In genomic region chr3:98941066-98941551, GRCm38 (mm10) we compare ENCODE assay signal across 7 mouse cellular contexts. TPM values are rescaled to one million over a fixed set of nuclear protein-coding genes. Genes with fewer than 3 reads are reported as not detected.
DNase-seq lines count a peak whose midpoint lies in the region; ATAC-seq and TF ChIP-seq lines count a peak whose summit lies in the region.

No protein-coding gene starts in this region.

- H3K4me3 ChIP-seq in lung, embryonic 14.5 days (ENCODE audit: low read depth, low read length): peak overlapping the region; percentile 20
- H3K4me3 ChIP-seq in lung, adult 2 months (replicated peaks; ENCODE audit: extremely low read depth, low read depth, low read length): no peak overlapping the region
- H3K4me3 ChIP-seq in forebrain, embryonic 12.5 days (replicated peaks): peak overlapping the region; percentile 30
- peak overlapping the region; percentile 16 for H3K4me3 ChIP-seq in limb, embryonic 11.5 days (ENCODE audit: low read depth, low read length)
- peak overlapping the region; percentile 37 for H3K4me3 ChIP-seq in neural tube, embryonic 15.5 days (replicated peaks)

- no peak overlapping the region for H3K27ac ChIP-seq in lung, embryonic 14.5 days (ENCODE audit: low read depth)
- no peak overlapping the region for H3K27ac ChIP-seq in forebrain, embryonic 12.5 days
- no peak overlapping the region for H3K27ac ChIP-seq in limb, embryonic 11.5 days (replicated peaks; ENCODE audit: low read depth, low read length)
- H3K27ac ChIP-seq in neural tube, embryonic 15.5 days (replicated peaks): no peak overlapping the region

- no peaks in the 10 kb centered on the region for H3K9me3 ChIP-seq in lung, embryonic 14.5 days (ENCODE audit: low read depth, low read length)
- no peaks in the 10 kb centered on the region for H3K9me3 ChIP-seq in forebrain, embryonic 12.5 days
- H3K9me3 ChIP-seq in limb, embryonic 11.5 days (ENCODE audit: control insufficient read depth, low read length): no peaks in the 10 kb centered on the region
- no peaks in the 10 kb centered on the region for H3K9me3 ChIP-seq in neural tube, embryonic 15.5 days (replicated peaks)

- TF ChIP-seq CTCF in lung, embryonic 14.5 days (IDR thresholded peaks at IDR 0.05; ENCODE audit: low read depth): no peak
- TF ChIP-seq CTCF in lung, adult 2 months (IDR thresholded peaks at IDR 0.05; ENCODE audit: insufficient read depth, low read length): no peak

- peak overlapping the region; percentile 55 for H3K4me2 ChIP-seq in lung, embryonic 14.5 days
- peak overlapping the region; percentile 58 for H3K4me2 ChIP-seq in forebrain, embryonic 12.5 days
- peak overlapping the region; percentile 54 for H3K4me2 ChIP-seq in limb, embryonic 11.5 days (ENCODE audit: low read depth, severe bottlenecking)
- peak overlapping the region; percentile 75 for H3K4me2 ChIP-seq in neural tube, embryonic 15.5 days

- H3K9ac ChIP-seq in lung, embryonic 14.5 days: no peak overlapping the region
- H3K9ac ChIP-seq in forebrain, embryonic 12.5 days: no peak overlapping the region
- no peak overlapping the region for H3K9ac ChIP-seq in limb, embryonic 11.5 days (ENCODE audit: low read length)
- peak overlapping the region; percentile 29 for H3K9ac ChIP-seq in neural tube, embryonic 15.5 days (replicated peaks)

- no peak for TF ChIP-seq POLR2A in lung, adult 2 months (IDR thresholded peaks at IDR 0.05; ENCODE audit: borderline replicate concordance, extremely low read depth, low read depth, low read length)

- ATAC-seq in lung, embryonic 14.5 days (ENCODE audit: insufficient read depth): 0 out of 2 replicates have a peak, but pooled peaks have one; percentile 31
- ATAC-seq in forebrain, embryonic 12.5 days (ENCODE audit: low FRiP score): peak; percentile 77
- ATAC-seq in limb, embryonic 11.5 days (ENCODE audit: insufficient number of reproducible peaks, low FRiP score, low TSS enrichment, low read depth): peak; percentile 47; the same call in 1 of the 2 replicates
- ATAC-seq in neural tube, embryonic 15.5 days (ENCODE audit: low FRiP score): peak; percentile 85
- ATAC-seq in megakaryocyte-erythroid progenitor cell, adult 5-6 weeks (replicated peaks; ENCODE audit: low FRiP score, low TSS enrichment, poor library complexity, severe bottlenecking): no peak

- H3K4me1 ChIP-seq in lung, embryonic 14.5 days (ENCODE audit: insufficient read depth): no peaks in the 10 kb centered on the region
- H3K4me1 ChIP-seq in lung, adult 2 months (ENCODE audit: control insufficient read depth, insufficient read depth, low read length): no peaks in the 10 kb centered on the region
- peaks cover 15% of the 10 kb centered on the region for H3K4me1 ChIP-seq in forebrain, embryonic 12.5 days
- H3K4me1 ChIP-seq in limb, embryonic 11.5 days (ENCODE audit: control insufficient read depth, insufficient read depth, low read length): peaks cover 5% of the 10 kb centered on the region
- H3K4me1 ChIP-seq in neural tube, embryonic 15.5 days: peaks cover 16% of the 10 kb centered on the region

- no peak for DNase-seq in lung, embryonic 14.5 days
- DNase-seq in lung, adult 2 months: no peak
- DNase-seq in limb, embryonic 11.5 days (ENCODE audit: low spot score): peak; percentile 61
- no peak for DNase-seq in right cerebral cortex, postnatal 36 days (ENCODE audit: low spot score in 2 of 2)

- 5% methylated on average over 23 of the region's 24 CpGs for WGBS in lung, embryonic 14.5 days
- whole genome bisulfite sequencing in lung, adult 2 months: 7% methylated on average over 24 of the region's 24 CpGs
- WGBS in forebrain, embryonic 12.5 days: 18% methylated on average over 24 of the region's 24 CpGs
- under 1% methylated on average over 24 of the region's 24 CpGs for whole genome bisulfite sequencing in limb, embryonic 11.5 days
- 2% methylated on average over 24 of the region's 24 CpGs for WGBS in neural tube, embryonic 15.5 days

- no peaks in the 10 kb centered on the region for H3K36me3 ChIP-seq in lung, embryonic 14.5 days (ENCODE audit: insufficient read depth)
- no peaks in the 10 kb centered on the region for H3K36me3 ChIP-seq in forebrain, embryonic 12.5 days (replicated peaks)
- no peaks in the 10 kb centered on the region for H3K36me3 ChIP-seq in limb, embryonic 11.5 days (ENCODE audit: control insufficient read depth, insufficient read depth, low read length)
- no peaks in the 10 kb centered on the region for H3K36me3 ChIP-seq in neural tube, embryonic 15.5 days

- no peaks in the 10 kb centered on the region for H3K27me3 ChIP-seq in lung, embryonic 14.5 days (ENCODE audit: insufficient read depth, low read length)
- no peaks in the 10 kb centered on the region for H3K27me3 ChIP-seq in forebrain, embryonic 12.5 days
- H3K27me3 ChIP-seq in limb, embryonic 11.5 days (ENCODE audit: control insufficient read depth, insufficient read depth, low read length): no peaks in the 10 kb centered on the region
- no peaks in the 10 kb centered on the region for H3K27me3 ChIP-seq in neural tube, embryonic 15.5 days (replicated peaks)

RNA-seq across cellular contexts. Expression of gene Hao2, which starts 48.1 kb away (rescaled TPM):
- polyA plus RNA-seq in lung, embryonic 14.5 days (2014; fragmentation: Nextera tagmentation; extraction: Ambion mirVana): 0.15 TPM in 1 of 2 replicates, not detected in the other
- 0.65 TPM in 1 of 2 replicates, not detected in the other for polyA plus RNA-seq in lung, adult 2 months (2012; rRNA removed)
- polyA plus RNA-seq in forebrain, embryonic 12.5 days (2016; fragmentation: Nextera tagmentation; extraction: Ambion mirVana): 0.09 TPM in 1 of 2 replicates, not detected in the other
- polyA plus RNA-seq in limb, embryonic 11.5 days (2014; fragmentation: Nextera tagmentation; extraction: Ambion mirVana): not detected in 2 replicates
- 0.09 and 1.8 TPM in 2 replicates for polyA plus RNA-seq in neural tube, embryonic 15.5 days (2015; fragmentation: Nextera tagmentation; extraction: Ambion mirVana)
- not detected in 2 replicates for total RNA-seq in megakaryocyte-erythroid progenitor cell, adult 5-6 weeks (2014; fragmentation: Nextera tagmentation)
- not detected in 2 replicates for total RNA-seq in megakaryocyte-erythroid progenitor cell, adult 5-6 weeks (2017)
